Mouse (Mus musculus) layer of hippocampus, adult 2 months (tissue): Measurements from ENCODE around the gene Antxr2. TPM values are rescaled to one million over a fixed set of nuclear protein-coding genes. Genes with fewer than 3 reads are reported as not detected.

ENCODE experiments used
- DNase-seq, 2 experiments: peaks; one replicate each; pipeline ENCODE4 v3.0.0; 2022; ENCODE audit warnings: low spot score in 2 of 2
- H3K27ac ChIP-seq: fragments of 200-600 bp; 2 replicates; pipeline ENCODE4 v1.8.1; 2022
- H3K4me3 ChIP-seq: fragments of 200-600 bp; 2 replicates; pipeline ENCODE4 v1.8.1; 2022; ENCODE audit warnings: mild to moderate bottlenecking
- CTCF ChIP-seq: fragments of 200-600 bp; conservative IDR thresholded peaks from 2 replicates; pipeline ENCODE4 v1.8.1; 2022; ENCODE audit warnings: antibody characterized with exemption, mild to moderate bottlenecking, moderate library complexity
- total RNA-seq, 2 experiments: library from RNA; stranded (reverse); gene quantifications; 2 replicates each; pipeline ENCODE4 v1.2.3; 2021

Antxr2 gene
- total RNA-seq, 2 experiments from 2014 or later, result 1.9 to 2.0 TPM

DNA sequence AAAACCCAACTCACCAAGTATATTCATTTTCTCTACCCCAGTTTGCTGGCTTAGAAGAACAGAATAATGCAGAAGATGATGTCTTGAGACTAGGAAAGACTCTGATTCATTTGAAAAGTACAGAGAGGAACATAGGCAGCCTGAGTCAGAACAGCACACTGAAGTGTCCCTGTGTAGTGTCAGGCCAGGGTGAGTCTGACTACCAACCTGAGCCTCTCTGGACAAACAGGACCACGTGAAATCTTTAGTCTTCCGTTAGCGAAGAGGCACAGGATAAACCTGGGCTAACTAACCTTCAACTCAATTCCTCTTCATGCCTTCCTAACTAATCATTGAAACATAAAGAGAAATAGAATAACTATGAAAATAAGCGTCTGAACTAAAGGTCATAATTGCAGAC, 9.3 kb downstream of the Antxr2 start:
- H3K4me3 ChIP-seq, result no peak overlapping the region
- no peak for TF ChIP-seq CTCF
- H3K27ac ChIP-seq, result no peak overlapping the region
- DNase-seq, result no peak

GRCm38 (mm10) chr5:98020658-98021057, 10.2 kb downstream of the Antxr2 start:
- no peak overlapping the region for H3K4me3 ChIP-seq
- TF ChIP-seq CTCF, result no peak
- no peak overlapping the region for H3K27ac ChIP-seq
- DNase-seq, result no peak

DNA sequence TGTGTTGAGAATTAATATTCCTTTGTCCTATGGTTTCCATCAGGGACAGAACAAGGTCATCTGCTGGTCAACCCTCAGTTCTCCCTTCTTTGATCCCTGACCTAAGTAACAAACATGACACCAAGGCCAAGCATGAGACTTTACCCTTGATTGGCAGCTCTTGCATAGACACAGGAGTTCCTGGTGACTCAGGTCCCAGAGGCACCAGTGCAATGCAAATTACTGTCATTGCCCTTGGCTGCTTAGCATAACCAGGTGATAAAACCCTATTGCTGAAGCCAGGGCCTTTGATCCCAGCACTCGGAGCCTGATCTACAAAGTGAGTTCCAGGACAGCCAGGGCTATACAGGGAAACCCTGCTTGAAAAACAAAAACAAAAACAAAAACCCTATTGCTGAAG, 11.4 kb downstream of the Antxr2 start:
- TF ChIP-seq CTCF, result no peak
- no peak overlapping the region for H3K27ac ChIP-seq
- DNase-seq, result no peak
- H3K4me3 ChIP-seq, result no peak overlapping the region

GRCm38 (mm10) chr5:98018162-98018561, 12.7 kb downstream of the Antxr2 start:
- no peak overlapping the region for H3K27ac ChIP-seq
- TF ChIP-seq CTCF, result no peak
- H3K4me3 ChIP-seq, result no peak overlapping the region
- DNase-seq, result no peak

DNA sequence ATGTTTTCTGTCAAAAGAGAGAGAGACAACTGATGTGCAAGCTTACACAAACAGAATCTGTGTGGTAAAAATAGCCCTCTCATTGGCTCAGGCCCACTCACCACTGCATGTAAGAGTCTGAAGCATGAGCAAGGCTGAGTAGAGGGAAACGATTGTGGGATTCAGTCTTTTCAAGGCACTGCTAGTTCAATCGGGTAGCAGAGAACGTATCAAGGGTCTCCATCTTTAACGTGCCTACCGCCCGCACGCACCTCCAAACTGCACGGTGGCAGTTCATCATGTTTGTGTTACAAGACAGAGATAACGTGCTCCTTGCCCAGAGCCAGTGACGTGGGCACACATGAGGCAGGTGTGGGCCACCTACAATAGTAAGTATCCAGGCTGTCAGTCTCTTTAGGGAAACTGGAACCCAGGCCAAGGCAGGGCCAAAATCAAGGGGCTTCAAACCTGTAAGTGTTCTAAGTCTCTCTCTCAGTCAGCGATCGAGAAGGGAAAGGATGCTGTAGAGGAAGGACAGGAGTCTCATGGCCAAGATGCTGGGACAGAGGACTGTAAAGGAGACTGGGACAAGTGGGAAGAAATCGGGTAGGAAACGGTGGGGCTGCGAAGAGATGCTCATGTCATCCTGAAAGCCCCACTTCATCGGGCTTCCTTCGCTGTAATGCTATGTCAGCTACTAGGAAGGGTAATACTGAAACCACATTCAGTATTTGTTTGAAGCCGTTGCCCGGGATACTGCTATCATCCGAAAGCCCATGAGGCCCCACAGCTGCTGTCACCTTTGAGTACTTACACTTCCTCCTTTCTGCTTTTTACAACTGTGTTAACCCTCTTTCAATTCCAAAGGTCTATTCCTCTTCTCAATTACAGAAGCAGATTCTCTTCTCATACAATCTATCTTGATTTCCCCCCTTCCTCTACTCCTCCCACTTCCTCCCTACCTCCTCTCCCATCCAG, 14.3 kb downstream of the Antxr2 start:
- TF ChIP-seq CTCF, result no peak
- DNase-seq, result no peak
- Histone ChIP-seq H3K4me3 (no peak overlapping the region), H3K27ac (no peak overlapping the region)

GRCm38 (mm10) chr5:98005751-98006150, 25.1 kb downstream of the Antxr2 start:
- no peak for TF ChIP-seq CTCF
- DNase-seq, result no peak
- no peak overlapping the region for H3K4me3 ChIP-seq

DNA sequence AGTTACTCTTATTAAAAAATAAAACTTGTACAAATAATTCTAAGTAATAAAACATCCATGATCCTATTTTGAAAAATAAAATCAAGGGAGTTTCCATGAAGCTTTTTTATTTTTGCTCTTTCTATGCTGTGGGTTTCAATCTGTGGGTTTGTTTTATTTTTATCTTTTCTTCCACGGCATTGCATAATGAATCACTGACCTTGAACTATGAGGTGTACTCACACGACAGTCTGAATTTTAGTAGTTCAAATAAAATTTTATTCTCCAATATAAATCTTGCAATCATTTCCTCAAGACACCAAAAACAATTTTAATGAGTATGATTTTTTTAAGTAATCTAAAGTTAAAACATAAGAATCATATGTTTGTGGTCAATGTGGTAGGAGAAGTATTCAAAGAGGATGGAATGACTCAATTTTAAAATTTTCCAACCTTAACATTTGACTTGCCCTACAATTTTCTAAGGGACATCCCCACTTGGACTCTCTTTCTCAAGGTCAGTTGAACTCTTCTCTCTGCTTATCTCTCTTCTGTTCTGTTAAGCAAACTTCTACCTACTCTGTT, 31.5 kb downstream of the Antxr2 start:
- no peak for TF ChIP-seq CTCF
- no peak overlapping the region for H3K4me3 ChIP-seq
- H3K27ac ChIP-seq, result no peak overlapping the region
- no peak for DNase-seq

More at GRCm38 (mm10) chr5:98005751-98006150, 25.1 kb downstream of the Antxr2 start:
- no peak overlapping the region for H3K27ac ChIP-seq

- no peak for TF ChIP-seq CTCF
- DNase-seq, result no peak
Observed at GRCm38 (mm10) chr5:97996500-97997176, 34.2 kb downstream of the Antxr2 start.

GRCm38 (mm10) chr5:97995881-97996280, 35.0 kb downstream of the Antxr2 start:
- H3K4me3 ChIP-seq, result no peak overlapping the region
- no peak for DNase-seq
- TF ChIP-seq CTCF, result no peak
- no peak overlapping the region for H3K27ac ChIP-seq

More at GRCm38 (mm10) chr5:97996500-97997176, 34.2 kb downstream of the Antxr2 start:
- H3K27ac ChIP-seq, result no peak overlapping the region
- H3K4me3 ChIP-seq, result no peak overlapping the region

GRCm38 (mm10) chr5:97986656-97987294, 44.1 kb downstream of the Antxr2 start:
- DNase-seq, result no peak

DNA sequence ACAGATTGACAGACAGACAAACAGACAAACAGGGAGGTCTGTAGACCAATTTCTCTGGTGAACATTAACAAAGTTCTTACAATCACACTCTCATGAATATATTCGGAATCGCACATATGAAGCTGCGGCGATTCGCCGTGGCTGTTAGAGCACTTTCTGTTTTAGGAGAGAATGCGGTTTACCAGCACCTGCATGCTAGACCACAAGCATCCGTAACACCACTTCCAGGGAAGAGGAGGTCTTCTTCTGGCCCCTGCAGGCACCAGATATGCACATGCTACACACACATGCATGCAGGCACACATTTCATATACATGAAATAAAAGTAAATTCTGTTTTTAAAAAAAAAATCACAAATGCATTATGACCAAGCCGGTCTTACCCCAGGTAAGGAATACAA, 47.5 kb downstream of the Antxr2 start:
- Histone ChIP-seq H3K4me3 (no peak overlapping the region), H3K27ac (no peak overlapping the region)
- DNase-seq, result no peak
- TF ChIP-seq CTCF, result no peak

More at GRCm38 (mm10) chr5:97986656-97987294, 44.1 kb downstream of the Antxr2 start:
- H3K27ac ChIP-seq, result no peak overlapping the region
- no peak for TF ChIP-seq CTCF
- H3K4me3 ChIP-seq, result no peak overlapping the region

- H3K27ac ChIP-seq, result no peak overlapping the region
- DNase-seq, result no peak
- peak overlapping the region; percentile 20 for H3K4me3 ChIP-seq
- no peak for TF ChIP-seq CTCF
Observed at GRCm38 (mm10) chr5:97980472-97980871, 50.4 kb downstream of the Antxr2 start.

- TF ChIP-seq CTCF, result no peak
- no peak for DNase-seq
- Histone ChIP-seq H3K4me3 (no peak overlapping the region), H3K27ac (no peak overlapping the region)
Observed at GRCm38 (mm10) chr5:97973293-97973692, 57.5 kb downstream of the Antxr2 start.
